Mouse (Mus musculus) lung, postnatal 0 days (tissue): ENCODE data around the gene Fam20b. TPM values are rescaled to one million over a fixed set of nuclear protein-coding genes. Genes with fewer than 3 reads are reported as not detected.
A peak's percentile ranks its signal among the peaks of the same experiment; 100 is the strongest.

ENCODE experiments used
- ATAC-seq: fragments of 200-750 bp; cut with Nextera tagmentation; 2 replicates; pipeline ENCODE4 v1.8.0; 2017; ENCODE audit warnings: moderate library complexity
- DNase-seq: peaks from one replicate; pipeline ENCODE4 v3.0.0-alpha.2; 2016; ENCODE audit warnings: low spot score
- H3K27ac ChIP-seq: fragments of 300-500 bp; sonication (generic); 2 replicates; pipeline ENCODE4 v1.5.1; 2014; ENCODE audit warnings: antibody characterized with exemption, mild to moderate bottlenecking, low read length, mixed read lengths
- H3K27me3 ChIP-seq: fragments of 300-500 bp; sonication (generic); replicated peaks from 2 replicates; pipeline ENCODE4 v1.6.1; 2014; ENCODE audit warnings: low read length, mixed read lengths; ENCODE audit not compliant: insufficient read depth
- H3K36me3 ChIP-seq: fragments of 300-500 bp; sonication (generic); 2 replicates; pipeline ENCODE4 v1.6.1; 2014; ENCODE audit warnings: low read length, mixed read lengths; ENCODE audit not compliant: insufficient read depth
- H3K4me1 ChIP-seq: fragments of 300-500 bp; sonication (generic); 2 replicates; pipeline ENCODE4 v1.6.1; 2014; ENCODE audit warnings: antibody characterized with exemption, low read depth, low read length, mixed read lengths; ENCODE audit not compliant: insufficient read depth
- H3K4me2 ChIP-seq: fragments of 300-500 bp; sonication (generic); replicated peaks from 2 replicates; pipeline ENCODE4 v1.6.1; 2014; ENCODE audit warnings: low read depth, mild to moderate bottlenecking, low read length, moderate library complexity, mixed read lengths
- H3K4me3 ChIP-seq: fragments of 300-500 bp; sonication (generic); 2 replicates; pipeline ENCODE4 v1.5.1; 2014; ENCODE audit warnings: low read depth, low read length
- H3K9ac ChIP-seq: fragments of 300-500 bp; sonication (generic); replicated peaks from 2 replicates; pipeline ENCODE4 v1.6.1; 2014; ENCODE audit warnings: low read depth, mild to moderate bottlenecking
- H3K9me3 ChIP-seq: fragments of 300-500 bp; sonication (generic); 2 replicates; pipeline ENCODE4 v1.6.1; 2016; ENCODE audit warnings: low read length, mixed read lengths
- CTCF ChIP-seq: IDR thresholded peaks from 2 replicates; pipeline ENCODE4 v1.5.1; 2016; ENCODE audit warnings: antibody characterized with exemption, mild to moderate bottlenecking
- EP300 ChIP-seq: IDR thresholded peaks from 2 replicates; pipeline ENCODE4 v1.6.1; 2016; ENCODE audit warnings: antibody characterized with exemption, mild to moderate bottlenecking, control low read depth
- WGBS: fragments of 180-500 bp; shearing (Covaris S2); extraction: QIAGEN DNeasy Blood & Tissue Kit; methylation state at CpG from one replicate; pipeline ENCODE4 v1.1.7; 2014; 5-methylcytosine and 5-hydroxymethylcytosine counted together
- polyA plus RNA-seq: library from polyadenylated mRNA; unstranded; fragments of >200 nt; fragmentation: Nextera tagmentation; extraction: Ambion mirVana; gene quantifications from 2 replicates; pipeline ENCODE4 v1.2.1, GENCODE M21; 2015

Fam20b gene
- polyA plus RNA-seq, 1 experiment from 2014 or later: 15.3 TPM

DNA sequence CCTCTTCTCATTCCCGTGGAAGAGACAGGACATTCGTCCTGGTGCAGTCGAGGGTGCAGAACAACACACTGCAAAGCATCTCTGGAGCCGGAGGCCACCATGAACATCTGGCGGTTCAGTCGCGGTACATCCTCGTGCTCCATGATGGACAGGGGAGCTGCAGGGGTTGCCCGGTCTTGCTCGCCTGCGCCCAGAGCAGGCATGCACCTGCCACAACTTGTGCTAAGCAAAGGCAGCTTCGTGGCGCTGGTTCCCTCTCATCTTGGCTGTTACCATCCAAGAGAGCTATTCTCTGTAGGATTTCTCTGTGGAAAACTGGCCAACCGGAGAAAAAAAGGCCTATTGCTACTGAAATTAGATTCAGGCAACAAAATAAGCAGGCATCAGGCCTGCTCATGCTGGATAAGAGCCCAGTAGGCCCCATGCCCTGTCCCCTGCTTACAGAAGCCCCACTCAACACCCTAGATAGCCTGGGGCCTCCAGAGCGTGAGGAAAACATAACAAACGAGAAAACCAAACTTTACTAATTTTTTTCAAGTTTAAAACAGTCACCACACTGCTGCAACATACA lies 29.6 kb upstream of the Fam20b start:
- Histone ChIP-seq H3K4me2 (no peak overlapping the region), H3K36me3 (no peaks in the 10 kb centered on the region), H3K9ac (no peak overlapping the region), H3K27ac (no peak overlapping the region), H3K4me1 (peaks cover 2% of the 10 kb centered on the region; the same call in 1 of the 2 replicates), H3K9me3 (no peaks in the 10 kb centered on the region), H3K4me3 (no peak overlapping the region), H3K27me3 (no peaks in the 10 kb centered on the region)
- no peak for DNase-seq
- TF ChIP-seq EP300 (no peak), CTCF (no peak)
- 74% methylated on average over 16 of the region's 16 CpGs for WGBS
- ATAC-seq: no peak

DNA sequence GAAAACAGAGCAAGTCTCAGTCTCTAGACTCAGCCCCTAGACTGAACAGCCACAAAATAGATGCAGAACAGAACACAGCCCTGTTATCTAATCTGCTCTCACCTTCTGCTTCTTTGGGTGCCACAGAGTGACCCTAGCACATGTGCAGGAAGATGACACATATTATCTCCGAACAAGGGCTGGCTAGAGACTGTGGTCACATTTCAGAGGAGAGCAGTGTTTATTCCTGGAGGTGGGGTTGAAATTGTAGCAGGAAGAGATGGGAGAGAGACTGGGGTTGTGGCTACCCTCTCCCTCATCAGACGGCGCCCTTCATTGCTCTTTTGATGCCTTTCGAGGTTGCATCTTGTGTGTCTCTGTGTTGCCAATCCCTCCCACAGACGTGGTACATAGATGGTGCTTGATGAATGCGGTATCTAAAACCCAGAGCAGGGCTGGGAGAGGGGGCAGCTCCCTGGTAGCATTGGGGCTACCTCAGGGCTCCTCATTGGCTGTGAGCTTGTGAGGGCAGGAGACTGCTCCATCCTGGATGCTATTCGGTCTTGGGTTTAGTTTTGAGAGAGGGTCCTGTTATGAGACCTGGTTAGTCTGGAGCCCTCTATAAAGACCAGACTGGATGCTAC lies 26.4 kb upstream of the Fam20b start:
- H3K4me3 ChIP-seq: no peak overlapping the region
- H3K4me2 ChIP-seq: no peak overlapping the region
- no peaks in the 10 kb centered on the region for H3K36me3 ChIP-seq
- no peak for DNase-seq
- H3K9me3 ChIP-seq: no peaks in the 10 kb centered on the region
- H3K4me1 ChIP-seq: no peaks in the 10 kb centered on the region
- no peak overlapping the region for H3K9ac ChIP-seq
- no peak overlapping the region for H3K27ac ChIP-seq
- no peaks in the 10 kb centered on the region for H3K27me3 ChIP-seq
- TF ChIP-seq EP300: no peak
- 60% methylated on average over 7 of the region's 7 CpGs for WGBS
- ATAC-seq: no peak

GRCm38 (mm10) chr1:156741482-156742411 lies 22.9 kb upstream of the Fam20b start:
- ATAC-seq (peak; percentile 81), DNase-seq (peak; percentile 80)
- H3K9ac ChIP-seq: no peak overlapping the region
- H3K27me3 ChIP-seq: no peaks in the 10 kb centered on the region
- peak overlapping the region; percentile 33 for H3K4me2 ChIP-seq
- no peaks in the 10 kb centered on the region for H3K9me3 ChIP-seq
- TF ChIP-seq CTCF (peak; percentile 99), EP300 (0 out of 2 replicates have a peak, but pooled peaks have one; percentile 35)
- no peaks in the 10 kb centered on the region for H3K36me3 ChIP-seq
- no peak overlapping the region for H3K4me3 ChIP-seq
- no peak overlapping the region for H3K27ac ChIP-seq
- WGBS: 39% methylated on average over 11 of the region's 11 CpGs
- no peaks in the 10 kb centered on the region for H3K4me1 ChIP-seq

- Histone ChIP-seq H3K4me1 (no peaks in the 10 kb centered on the region), H3K36me3 (no peaks in the 10 kb centered on the region), H3K27ac (no peak overlapping the region), H3K4me2 (no peak overlapping the region), H3K9me3 (no peaks in the 10 kb centered on the region), H3K4me3 (no peak overlapping the region), H3K27me3 (no peaks in the 10 kb centered on the region), H3K9ac (no peak overlapping the region)
- whole genome bisulfite sequencing: 29% methylated on average over 2 of the region's 2 CpGs
- ATAC-seq (no peak), DNase-seq (no peak)
- TF ChIP-seq CTCF: no peak
- no peak for TF ChIP-seq EP300
Measured at GRCm38 (mm10) chr1:156735788-156736187, 16.9 kb upstream of the Fam20b start.

DNA sequence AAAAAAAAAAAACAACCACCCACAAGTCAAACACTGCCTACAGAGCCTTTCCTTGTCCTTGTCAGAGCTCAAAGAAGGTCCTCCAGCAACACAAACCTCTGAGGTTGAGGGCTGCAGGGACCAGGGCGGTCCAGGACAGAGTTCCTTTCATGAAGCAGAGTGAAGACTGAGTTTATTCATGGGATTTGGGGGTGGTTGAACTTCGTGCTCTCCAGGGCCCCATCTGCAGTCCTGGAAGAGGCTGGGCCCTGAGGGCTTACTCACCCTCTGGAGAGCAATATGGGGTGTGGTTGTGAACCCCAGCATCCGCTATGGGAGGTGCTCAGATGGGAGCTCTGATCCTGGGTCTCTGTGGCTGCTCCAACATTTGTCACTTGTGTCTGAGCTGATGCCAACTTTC lies 15.1 kb upstream of the Fam20b start:
- DNase-seq (no peak), ATAC-seq (no peak)
- TF ChIP-seq EP300 (no peak), CTCF (no peak)
- Histone ChIP-seq H3K36me3 (no peaks in the 10 kb centered on the region), H3K4me1 (no peaks in the 10 kb centered on the region), H3K27me3 (no peaks in the 10 kb centered on the region), H3K9me3 (no peaks in the 10 kb centered on the region), H3K4me3 (no peak overlapping the region), H3K4me2 (no peak overlapping the region), H3K9ac (no peak overlapping the region), H3K27ac (no peak overlapping the region)
- WGBS: 69% methylated on average over 3 of the region's 3 CpGs

- Histone ChIP-seq H3K36me3 (no peaks in the 10 kb centered on the region), H3K9me3 (no peaks in the 10 kb centered on the region), H3K27ac (no peak overlapping the region), H3K9ac (no peak overlapping the region), H3K4me2 (no peak overlapping the region), H3K4me1 (no peaks in the 10 kb centered on the region), H3K27me3 (no peaks in the 10 kb centered on the region), H3K4me3 (no peak overlapping the region)
- WGBS: 81% methylated on average over 9 of the region's 9 CpGs
- DNase-seq (no peak), ATAC-seq (no peak)
- no peak for TF ChIP-seq EP300
Measured at GRCm38 (mm10) chr1:156733559-156733958, 14.7 kb upstream of the Fam20b start.
